In genomic region chr12:12812873-12813272, GRCm38 (mm10) we compare ENCODE assay signal across 12 mouse cellular contexts.
DNase-seq lines count a peak whose midpoint lies in the region; ATAC-seq and TF ChIP-seq lines count a peak whose summit lies in the region.
"Had no signal": no experiment of that assay in that cellular context is flagged by ENCODE, and none has a peak within 500 bp of the region (broad histone marks: within the 10 kb centered on the region; RNA-seq: fewer than 3 reads in every experiment).

No protein-coding gene starts in this region.

- peak overlapping the region; percentile 24; the same call in 1 of the 2 replicates for H3K27ac ChIP-seq in heart, embryonic 10.5 days
- peak overlapping the region; percentile 31; the same call in 1 of the 2 replicates for H3K27ac ChIP-seq in hindbrain, embryonic 15.5 days (replicated peaks)
- peak overlapping the region; percentile 5; the same call in 1 of the 2 replicates for H3K27ac ChIP-seq in neural tube, embryonic 12.5 days
- H3K27ac ChIP-seq: heart, embryonic 15.5 days; limb, embryonic 12.5 days had no signal

- no peaks in the 10 kb centered on the region for H3K9me3 ChIP-seq in heart, embryonic 10.5 days
- no peaks in the 10 kb centered on the region for H3K9me3 ChIP-seq in hindbrain, embryonic 15.5 days
- no peaks in the 10 kb centered on the region for H3K9me3 ChIP-seq in neural tube, embryonic 12.5 days
- H3K9me3 ChIP-seq: heart, embryonic 15.5 days; limb, embryonic 12.5 days had no signal

- H3K4me1 ChIP-seq in heart, embryonic 10.5 days = peaks cover 32% of the 10 kb centered on the region
- peaks cover 19% of the 10 kb centered on the region for H3K4me1 ChIP-seq in hindbrain, embryonic 15.5 days (replicated peaks)
- H3K4me1 ChIP-seq in neural tube, embryonic 12.5 days = peaks cover 24% of the 10 kb centered on the region

- no peaks in the 10 kb centered on the region for H3K36me3 ChIP-seq in heart, embryonic 10.5 days
- no peaks in the 10 kb centered on the region for H3K36me3 ChIP-seq in hindbrain, embryonic 15.5 days
- H3K36me3 ChIP-seq in neural tube, embryonic 12.5 days = no peaks in the 10 kb centered on the region
- H3K36me3 ChIP-seq: heart, embryonic 15.5 days; limb, embryonic 12.5 days had no signal

- no peak overlapping the region for H3K9ac ChIP-seq in hindbrain, embryonic 15.5 days
- H3K9ac ChIP-seq in neural tube, embryonic 12.5 days = no peak overlapping the region
- H3K9ac ChIP-seq: heart, embryonic 15.5 days; limb, embryonic 12.5 days had no signal

- H3K27me3 ChIP-seq in heart, embryonic 10.5 days (ENCODE audit: insufficient read depth, poor library complexity, severe bottlenecking) = no peaks in the 10 kb centered on the region
- no peaks in the 10 kb centered on the region for H3K27me3 ChIP-seq in hindbrain, embryonic 15.5 days
- no peaks in the 10 kb centered on the region for H3K27me3 ChIP-seq in neural tube, embryonic 12.5 days (replicated peaks)
- H3K27me3 ChIP-seq: heart, embryonic 15.5 days; limb, embryonic 12.5 days had no signal

- no peak for DNase-seq in heart, embryonic 10.5 days (ENCODE audit: low spot score)
- no peak for DNase-seq in heart, postnatal 10 days
- DNase-seq in brain, embryonic 14.5 days (ENCODE audit: low read depth) = peak; percentile 80
- DNase-seq in layer of hippocampus, postnatal 10 days (ENCODE audit: low spot score in 2 of 2) = no peak
- no peak for DNase-seq in spleen, adult 12 weeks (ENCODE audit: low spot score)
- DNase-seq in layer of hippocampus, adult 11-12 months (ENCODE audit: low spot score) = no peak
- DNase-seq: cerebellum, adult 11 months; thymus, adult 2 months had no signal

- ATAC-seq in hindbrain, embryonic 15.5 days (ENCODE audit: low FRiP score, low read depth) = peak; percentile 46; the same call in 1 of the 2 replicates
- ATAC-seq in neural tube, embryonic 12.5 days (ENCODE audit: low FRiP score, low read depth) = peak; percentile 72

- intact Hi-C loops in heart, postnatal 10 days (cut with DNase I) = loop anchor here (10.0 kb wide), 1 partner anchor 92 kb away; no protein-coding TSS in a partner anchor

- no peak for TF ChIP-seq POLR2A in brain, embryonic 14.5 days (IDR thresholded peaks at IDR 0.05; ENCODE audit: borderline replicate concordance, extremely low read depth, insufficient read depth, insufficient read length, poor library complexity, severe bottlenecking)

- no peak overlapping the region for H3K4me3 ChIP-seq in heart, embryonic 10.5 days
- H3K4me3 ChIP-seq in hindbrain, embryonic 15.5 days = no peak overlapping the region
- H3K4me3 ChIP-seq in neural tube, embryonic 12.5 days = no peak overlapping the region
- H3K4me3 ChIP-seq: heart, embryonic 15.5 days; limb, embryonic 12.5 days had no signal

- TF ChIP-seq CTCF in brain, embryonic 14.5 days (IDR thresholded peaks at IDR 0.05; ENCODE audit: borderline replicate concordance, extremely low read depth, insufficient read depth, insufficient read length) = no peak

- no peak overlapping the region for H3K4me2 ChIP-seq in hindbrain, embryonic 15.5 days
- no peak overlapping the region for H3K4me2 ChIP-seq in neural tube, embryonic 12.5 days (replicated peaks)
- H3K4me2 ChIP-seq: heart, embryonic 15.5 days; limb, embryonic 12.5 days had no signal

- WGBS in heart, embryonic 10.5 days = 52% methylated on average over 6 of the region's 6 CpGs
- WGBS in hindbrain, embryonic 15.5 days = 24% methylated on average over 6 of the region's 6 CpGs
- WGBS in neural tube, embryonic 12.5 days = 16% methylated on average over 6 of the region's 6 CpGs
